Comparison of ENCODE assay signal across 11 mouse cellular contexts in the genomic region with DNA sequence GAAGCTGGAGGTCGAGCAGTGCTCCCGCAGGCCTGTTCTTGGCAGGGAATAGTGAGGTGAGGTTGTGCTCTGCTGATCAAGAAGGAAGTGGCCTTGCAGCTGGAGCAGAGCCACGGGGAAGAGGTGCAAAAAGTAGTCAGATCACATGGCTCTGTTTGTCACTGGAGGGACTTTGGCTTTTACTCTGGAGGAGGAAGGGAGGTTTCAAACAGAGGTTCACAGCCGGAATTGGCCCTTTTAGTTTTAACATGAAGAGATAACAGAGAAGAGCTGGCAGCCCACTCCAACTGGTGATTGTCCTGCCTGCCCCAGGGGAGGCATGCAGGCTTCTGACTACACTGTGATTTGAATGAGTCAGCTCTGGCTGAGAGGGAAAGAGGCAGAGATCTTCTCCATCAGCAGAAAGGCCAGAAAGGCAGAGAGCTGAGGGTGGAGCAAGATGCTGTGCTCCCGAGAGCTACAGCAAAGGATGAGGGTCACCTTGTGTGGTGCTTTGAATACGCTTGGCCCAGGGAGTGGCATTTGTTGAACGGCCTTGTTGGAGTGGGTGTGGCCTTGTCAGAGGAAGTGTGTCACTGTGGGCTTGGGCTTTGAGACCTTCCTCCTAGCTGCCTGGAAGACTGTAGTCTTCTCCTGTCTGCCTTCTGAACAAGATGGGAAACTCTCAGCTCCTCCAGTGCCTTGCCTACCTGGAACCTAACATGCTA. TPM values are rescaled to one million over a fixed set of nuclear protein-coding genes. Genes with fewer than 3 reads are reported as not detected.
DNase-seq lines count a peak whose midpoint lies in the region; ATAC-seq and TF ChIP-seq lines count a peak whose summit lies in the region.
"Had no signal": no experiment of that assay in that cellular context is flagged by ENCODE, and none has a peak within 500 bp of the region (broad histone marks: within the 10 kb centered on the region; RNA-seq: fewer than 3 reads in every experiment).

No protein-coding gene starts in this region.

- intact Hi-C loops in left cerebral cortex, postnatal 10 days (cut with DNase I): no loop called here

- H3K27ac ChIP-seq in heart, embryonic 15.5 days: peak overlapping the region; percentile 39
- H3K27ac ChIP-seq in layer of hippocampus, adult 2 months: no peak overlapping the region
- H3K27ac ChIP-seq: liver, embryonic 14.5 days had no signal

- H3K4me1 ChIP-seq in heart, embryonic 15.5 days (replicated peaks): peaks cover 33% of the 10 kb centered on the region

- ATAC-seq in heart, embryonic 15.5 days (replicated peaks; ENCODE audit: insufficient number of reproducible peaks, insufficient read depth, low FRiP score, low read depth): peak; percentile 61

- no peaks in the 10 kb centered on the region for H3K27me3 ChIP-seq in heart, embryonic 15.5 days

- WGBS in heart, embryonic 15.5 days: 33% methylated on average over 7 of the region's 7 CpGs

- H3K4me3 ChIP-seq in heart, embryonic 15.5 days: no peak overlapping the region
- no peak overlapping the region for H3K4me3 ChIP-seq in layer of hippocampus, adult 2 months

- H3K9me3 ChIP-seq in heart, embryonic 15.5 days (replicated peaks): no peaks in the 10 kb centered on the region

- no peaks in the 10 kb centered on the region for H3K36me3 ChIP-seq in heart, embryonic 15.5 days

- no peak for TF ChIP-seq CTCF in layer of hippocampus, adult 2 months (conservative IDR thresholded peaks at IDR 0.05)

- H3K4me2 ChIP-seq in heart, embryonic 15.5 days: no peak overlapping the region

- peak; percentile 40 to 56 for DNase-seq in urinary bladder, postnatal 36 days (ENCODE audit: low spot score in 2 of 2)
- DNase-seq in urinary bladder, adult 2 months (ENCODE audit: low spot score): no peak
- peak; percentile 87 for DNase-seq in kidney, postnatal 14 days
- no peak for DNase-seq in left cerebral cortex, postnatal 10 days (ENCODE audit: extremely low spot score in 1 of 2, low spot score in 2 of 2)
- DNase-seq in embryo, embryonic 11 days: no peak
- no peak for DNase-seq in layer of hippocampus, adult 2 months (ENCODE audit: low spot score in 2 of 2)
- no peak for DNase-seq in spleen, adult 12 weeks (ENCODE audit: low spot score)
- DNase-seq: cerebellum, postnatal 36 days had no signal

- no peak overlapping the region for H3K9ac ChIP-seq in heart, embryonic 15.5 days
- H3K9ac ChIP-seq: liver, embryonic 14.5 days had no signal

RNA-seq across cellular contexts. Expression of gene Polm, which starts 9.0 kb away (rescaled TPM):
- polyA plus RNA-seq in urinary bladder, adult 2 months (2012; rRNA removed): 28.0 and 30.4 TPM in 2 replicates
- 6.0 and 7.6 TPM in 2 replicates for polyA plus RNA-seq in heart, embryonic 15.5 days (2015; fragmentation: Nextera tagmentation; extraction: Ambion mirVana)
- total RNA-seq in left cerebral cortex, postnatal 10 days (2021): 1 to 10 TPM; 8.5 to 8.7 TPM
- 10 to 100 TPM; 14.1 to 15.5 TPM for total RNA-seq in layer of hippocampus, adult 2 months (2021)

RNA-seq across cellular contexts. Expression of gene Aebp1, which starts 15.0 kb away (rescaled TPM):
- 110 and 160 TPM in 2 replicates for polyA plus RNA-seq in urinary bladder, adult 2 months (2012; rRNA removed)
- polyA plus RNA-seq in heart, embryonic 15.5 days (2015; fragmentation: Nextera tagmentation; extraction: Ambion mirVana): 31.7 and 43.7 TPM in 2 replicates
- 10 to 100 TPM; 14.8 to 16.0 TPM for total RNA-seq in left cerebral cortex, postnatal 10 days (2021)
- total RNA-seq in layer of hippocampus, adult 2 months (2021): 1 to 10 TPM; 6.2 to 9.1 TPM

RNA-seq across cellular contexts. Expression of gene Pold2, which starts 31.3 kb away (rescaled TPM):
- 36.4 and 43.2 TPM in 2 replicates for polyA plus RNA-seq in urinary bladder, adult 2 months (2012; rRNA removed)
- polyA plus RNA-seq in heart, embryonic 15.5 days (2015; fragmentation: Nextera tagmentation; extraction: Ambion mirVana): 96.4 and 112 TPM in 2 replicates
- total RNA-seq in left cerebral cortex, postnatal 10 days (2021): 10 to 100 TPM; 21.1 to 22.0 TPM
- 10 to 100 TPM; 19.8 to 23.2 TPM for total RNA-seq in layer of hippocampus, adult 2 months (2021)

RNA-seq across cellular contexts. Expression of gene Pgam2, which starts 43.3 kb away (rescaled TPM):
- polyA plus RNA-seq in urinary bladder, adult 2 months (2012; rRNA removed): 0.58 and 0.75 TPM in 2 replicates
- polyA plus RNA-seq in heart, embryonic 15.5 days (2015; fragmentation: Nextera tagmentation; extraction: Ambion mirVana): 876 and 993 TPM in 2 replicates
- total RNA-seq in left cerebral cortex, postnatal 10 days (2021): 1 to 10 TPM; 6.3 to 7.7 TPM
- 10 to 100 TPM; 14.7 to 16.2 TPM for total RNA-seq in layer of hippocampus, adult 2 months (2021)

RNA-seq across cellular contexts. Expression of gene Myl7, which starts 51.8 kb away (rescaled TPM):
- 1.4 and 3.7 TPM in 2 replicates for polyA plus RNA-seq in urinary bladder, adult 2 months (2012; rRNA removed)
- polyA plus RNA-seq in heart, embryonic 15.5 days (2015; fragmentation: Nextera tagmentation; extraction: Ambion mirVana): 3,544 and 4,168 TPM in 2 replicates
- not detected for total RNA-seq in left cerebral cortex, postnatal 10 days (2021)
- total RNA-seq in layer of hippocampus, adult 2 months (2021): not detected
- polyA plus RNA-seq: neural tube, embryonic 14.5 days had no signal

Comparison
In these comparisons a context has a peak if more than half of its experiments do, and no peak if none do; other contexts are left out.
1. DNase-seq: peak in urinary bladder, postnatal 36 days (2 of 2) and kidney, postnatal 14 days (single experiment); none in urinary bladder, adult 2 months (single experiment), left cerebral cortex, postnatal 10 days (0 of 2), embryo, embryonic 11 days (single experiment), layer of hippocampus, adult 2 months (0 of 2) and spleen, adult 12 weeks (single experiment).